Mouse (Mus musculus) v-Abl transformed pro-B cells (cell line): Measurements from ENCODE around the gene Fam78b.

ENCODE experiments used
- in situ Hi-C, 2 experiments: fragments of 400-800 bp; cut with MboI; formaldehyde crosslinking; loops; one replicate each; pipeline ENCODE4 v1.15.1; 2025; ENCODE audit not compliant: unreplicated experiment in 2 of 2

The Fam78b gene

DNA sequence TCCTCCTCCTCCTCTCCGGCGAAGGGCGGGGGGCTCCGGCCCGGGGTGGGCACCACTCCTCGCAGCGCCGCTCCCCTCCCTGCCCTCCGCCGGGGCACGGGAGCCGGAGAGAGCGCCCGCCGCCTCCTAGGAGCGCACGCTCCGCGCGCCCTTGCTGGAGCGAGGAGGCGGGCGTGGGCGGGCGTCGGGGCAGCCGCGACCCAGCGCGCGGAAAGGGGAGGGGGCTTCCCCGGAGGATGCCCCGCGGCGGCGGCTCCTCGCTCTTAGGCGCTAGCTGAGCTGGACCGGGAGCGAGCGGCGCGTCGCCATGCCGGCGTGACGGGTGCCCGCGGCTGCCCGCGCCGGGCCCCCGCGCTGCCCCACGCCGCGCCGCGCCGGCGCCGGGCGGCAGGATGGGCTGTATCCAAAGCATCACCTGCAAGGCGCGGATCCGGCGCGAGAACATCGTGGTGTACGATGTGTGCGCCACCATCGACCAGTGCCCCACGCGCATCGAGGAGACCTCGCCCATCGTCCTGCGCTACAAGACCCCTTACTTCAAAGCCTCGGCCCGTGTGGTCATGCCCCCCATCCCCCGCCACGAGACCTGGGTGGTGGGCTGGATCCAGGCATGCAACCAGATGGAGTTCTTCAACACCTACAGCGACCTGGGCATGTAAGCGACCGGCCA lies at the start of gene Fam78b:
Fam78b (plus strand) TSS at position 244 of the 670 bp plus-strand sequence.
- in situ Hi-C loops, result loop anchor here (25.0 kb wide), 2 partner anchors 211 to 336 kb away; partner anchors contain the start of gene Aldh9a1 (in 2 of the 2)

DNA sequence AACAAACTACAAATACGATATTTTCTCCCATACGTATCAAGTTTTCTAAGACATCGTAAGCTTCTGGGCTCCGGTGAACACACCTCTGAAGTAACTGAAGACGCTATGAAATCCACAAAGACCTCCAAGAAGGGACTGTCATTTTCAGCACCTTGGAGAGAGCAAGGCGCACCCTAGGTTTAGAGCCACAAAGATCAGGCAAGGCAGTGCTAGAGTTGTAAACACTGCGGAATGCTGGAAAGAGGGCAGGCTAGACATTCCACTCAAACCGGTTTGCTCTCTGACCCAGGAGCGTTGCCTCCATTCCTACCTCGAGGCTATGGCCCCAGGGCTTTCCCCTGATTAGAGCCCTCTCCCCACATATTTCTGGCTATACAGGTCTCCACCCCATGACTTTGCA lies 36.7 kb upstream of the Fam78b start:
- in situ Hi-C loops, result no loop called here

DNA sequence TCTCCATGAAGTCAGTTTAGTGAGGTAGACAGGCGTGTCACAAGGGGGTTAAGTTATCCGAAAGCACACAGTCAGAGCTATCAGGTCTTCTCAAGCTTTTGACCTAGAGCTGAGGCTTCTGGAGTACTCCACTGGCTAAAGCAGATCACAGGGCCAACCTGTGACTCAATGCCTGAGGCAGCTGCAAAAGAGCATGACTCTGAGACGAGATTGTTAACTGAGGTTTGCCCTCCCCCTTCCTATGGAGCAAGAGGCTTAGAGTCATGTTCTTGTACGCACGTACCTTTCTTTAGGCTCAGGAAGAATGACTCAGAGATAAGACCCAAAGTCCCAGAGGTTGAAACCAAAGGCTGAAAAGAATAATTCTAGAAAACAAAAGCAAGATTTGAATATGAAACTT lies 32.9 kb upstream of the Fam78b start:
- in situ Hi-C loops, result no loop called here

DNA sequence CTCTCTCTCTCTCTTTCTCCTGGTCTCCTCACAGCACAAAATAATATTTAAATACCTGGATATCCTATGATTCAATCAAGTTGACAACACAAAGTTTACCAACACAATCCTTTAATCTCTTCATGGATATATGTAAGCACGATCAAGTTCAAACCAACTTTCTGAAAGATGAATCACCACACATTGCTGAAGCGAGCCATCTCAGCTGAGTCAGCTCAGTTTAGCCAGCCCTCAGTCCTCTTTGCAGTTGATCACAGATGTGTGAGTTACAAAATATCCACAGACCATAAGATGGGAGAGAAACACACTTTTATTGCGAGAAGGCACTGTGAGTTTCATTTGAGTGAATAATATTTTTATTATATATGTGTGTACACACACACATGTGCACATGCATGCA lies 27.5 kb upstream of the Fam78b start:
- in situ Hi-C loops, result no loop called here

DNA sequence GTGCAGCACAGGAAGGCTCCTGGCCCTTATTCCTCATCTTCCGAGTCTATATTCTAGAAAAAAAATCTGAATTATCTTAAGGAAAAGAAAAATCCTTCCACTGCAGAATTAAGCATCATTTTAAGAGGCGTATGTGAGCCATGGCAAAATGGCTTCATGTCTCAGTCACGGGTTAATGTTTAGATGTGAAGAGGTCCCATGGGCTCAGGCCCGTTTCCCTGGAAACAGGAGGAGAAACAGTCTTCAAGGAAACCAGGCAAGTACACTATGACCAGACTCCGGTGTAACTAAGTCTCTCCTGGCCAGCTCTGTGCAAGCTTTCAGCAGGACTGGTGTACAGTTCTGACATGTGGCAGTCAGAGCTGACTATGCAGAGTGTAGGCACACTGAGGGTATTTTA lies 22.6 kb upstream of the Fam78b start:
- in situ Hi-C loops, result no loop called here

DNA sequence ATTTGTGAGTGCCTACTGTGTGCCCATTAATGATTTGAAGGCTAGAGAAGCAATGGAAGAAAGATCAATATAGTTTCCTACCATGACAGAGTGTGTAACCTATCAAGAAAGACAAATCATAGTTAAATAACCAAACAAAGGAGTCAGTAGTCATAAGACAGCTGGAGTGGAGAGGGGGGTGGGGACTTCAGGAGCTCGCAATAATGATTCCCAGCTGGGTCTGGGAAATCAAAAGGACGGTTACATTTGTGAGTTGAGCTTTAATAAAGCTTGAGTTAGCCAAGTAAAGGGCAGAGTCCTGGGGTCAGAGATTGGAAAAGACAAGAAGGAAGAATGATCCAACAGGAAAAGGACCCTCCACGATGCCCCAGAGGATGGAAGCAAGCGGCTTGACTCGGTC lies 7.0 kb upstream of the Fam78b start:
- in situ Hi-C loops, result loop anchor here in 1 of 2 experiments (10.0 kb wide), 1 partner anchor 99 kb away; no protein-coding TSS in a partner anchor

DNA sequence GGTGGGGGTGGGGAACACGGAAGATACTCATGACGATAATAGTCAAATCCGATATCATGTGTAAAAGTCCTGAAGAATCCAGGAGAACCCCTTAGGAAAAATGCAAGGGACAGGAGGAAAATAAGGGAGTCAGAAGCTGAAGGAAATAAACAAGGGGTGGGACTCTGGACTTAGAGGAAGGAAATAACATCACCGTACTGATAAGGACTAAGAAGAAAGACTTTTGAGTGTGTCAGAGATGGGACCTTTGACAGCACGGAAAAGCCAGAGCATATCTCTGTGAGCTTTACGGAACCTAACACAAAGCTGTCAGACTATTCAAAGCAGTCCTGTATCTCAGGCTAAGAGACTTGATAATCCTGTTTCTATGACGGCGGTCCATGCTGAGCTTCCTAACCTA lies 5.0 kb upstream of the Fam78b start:
- in situ Hi-C loops, result loop anchor here (5.0 to 10.0 kb wide), 2 partner anchors 101 to 209 kb away; no protein-coding TSS in a partner anchor

DNA sequence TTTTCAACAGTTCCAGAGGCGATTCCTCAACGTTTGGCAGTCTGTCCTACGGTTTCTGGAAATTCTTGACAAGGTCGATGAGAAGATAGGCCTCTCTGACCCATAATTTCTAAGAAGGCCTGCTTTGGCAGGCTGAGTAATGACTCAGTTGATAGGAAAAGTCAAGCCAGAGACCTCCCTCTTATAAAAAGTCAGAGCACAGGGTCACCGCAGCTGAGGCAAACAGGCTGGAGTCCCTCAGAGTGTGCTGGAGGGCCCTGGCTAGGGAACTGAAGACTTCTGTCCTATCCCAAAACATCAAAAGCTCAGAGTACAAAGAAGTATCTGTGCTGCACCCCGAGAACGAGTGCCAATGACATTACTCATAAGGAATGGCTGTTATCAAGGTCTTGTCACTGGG lies 4.4 kb upstream of the Fam78b start:
- in situ Hi-C loops, result loop anchor here (5.0 to 10.0 kb wide), 2 partner anchors 102 to 210 kb away; no protein-coding TSS in a partner anchor

DNA sequence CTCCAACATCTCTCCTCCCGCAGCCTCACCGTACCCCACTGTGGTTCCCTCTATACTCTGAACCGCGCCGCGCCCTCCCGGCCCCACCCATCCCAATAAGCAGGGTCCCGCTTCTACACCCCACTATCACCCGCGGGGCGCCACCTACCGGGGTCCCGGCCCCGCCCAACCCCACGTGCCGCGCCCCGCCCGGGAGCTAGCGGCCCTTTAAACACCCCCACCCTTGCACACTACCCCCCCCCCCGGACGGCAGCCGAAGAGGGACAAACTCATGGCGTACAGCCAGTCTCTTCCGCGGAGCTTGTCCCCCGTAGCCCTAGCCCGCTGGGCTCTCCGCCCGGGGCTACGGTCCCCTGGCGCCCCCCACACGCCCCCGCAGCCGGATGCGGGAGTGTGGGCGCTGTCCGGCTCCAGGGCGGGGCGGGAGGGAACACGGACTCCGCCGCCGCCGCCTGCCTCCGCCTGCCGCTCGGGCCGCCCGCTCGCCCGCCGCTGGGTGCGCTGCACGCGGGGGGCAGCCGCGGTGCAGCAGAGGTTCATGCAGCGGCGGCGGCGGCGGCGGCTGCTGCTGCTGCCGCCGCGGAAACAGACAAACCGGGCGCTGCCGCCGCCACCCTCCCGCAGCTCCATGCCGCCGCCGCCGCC lies 566 bp upstream of the Fam78b start:
- in situ Hi-C loops, result loop anchor here (25.0 kb wide), 2 partner anchors 212 to 337 kb away; partner anchors contain the start of gene Aldh9a1 (in 2 of the 2)

DNA sequence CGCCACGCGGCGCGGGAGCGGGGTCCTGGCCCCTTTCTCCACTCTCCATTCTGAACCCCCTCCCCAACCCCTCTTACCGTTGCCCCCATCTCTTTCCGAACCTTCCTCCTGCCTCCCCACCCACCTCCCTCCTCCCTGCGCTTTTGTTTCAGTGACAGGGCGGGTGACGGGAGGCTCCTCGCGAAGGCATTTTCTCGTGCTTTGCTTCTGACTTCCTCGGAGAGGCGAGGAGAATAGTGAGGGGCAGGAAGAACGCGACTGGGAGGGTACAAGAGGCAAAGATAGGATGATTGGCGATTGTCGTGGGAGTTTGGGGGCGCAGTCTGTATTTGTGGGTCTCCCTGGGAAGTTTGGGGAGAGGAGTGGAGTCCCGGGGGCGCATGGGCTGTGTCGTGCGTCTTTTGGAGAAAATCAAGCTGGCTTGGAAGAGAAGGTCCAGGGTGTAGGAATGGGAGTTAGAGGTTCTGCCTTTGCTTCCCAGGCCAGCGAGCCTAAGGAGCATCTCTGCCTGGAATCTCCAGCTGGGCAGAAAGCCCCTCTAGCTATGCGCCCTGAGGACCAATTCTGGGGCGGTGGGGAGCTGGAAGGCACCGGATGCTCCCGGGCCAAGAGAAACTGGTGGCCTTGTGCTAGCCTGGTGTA lies 748 bp downstream of the Fam78b start:
- in situ Hi-C loops, result loop anchor here (25.0 kb wide), 2 partner anchors 210 to 335 kb away; partner anchors contain the start of gene Aldh9a1 (in 2 of the 2)

DNA sequence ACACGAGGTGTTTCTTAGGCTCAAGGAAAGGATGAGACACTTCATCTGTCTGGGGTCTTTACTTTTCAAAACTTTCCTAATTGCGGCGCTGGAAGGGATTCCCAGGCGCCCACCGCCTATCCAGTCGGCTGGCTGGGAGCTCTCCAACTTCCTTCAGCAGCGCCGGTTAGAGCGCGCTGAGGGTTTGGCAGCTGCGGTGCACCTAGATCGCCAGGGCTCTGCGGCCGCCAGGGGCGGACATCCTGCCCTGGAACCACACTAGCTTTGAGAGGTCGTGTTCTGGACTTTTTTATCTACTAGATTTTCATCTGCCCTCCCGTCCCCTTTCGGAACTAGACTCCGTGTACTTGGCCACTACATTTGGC lies 1.3 kb downstream of the Fam78b start:
- in situ Hi-C loops, result loop anchor here (25.0 kb wide), 2 partner anchors 210 to 335 kb away; partner anchors contain the start of gene Aldh9a1 (in 2 of the 2)

DNA sequence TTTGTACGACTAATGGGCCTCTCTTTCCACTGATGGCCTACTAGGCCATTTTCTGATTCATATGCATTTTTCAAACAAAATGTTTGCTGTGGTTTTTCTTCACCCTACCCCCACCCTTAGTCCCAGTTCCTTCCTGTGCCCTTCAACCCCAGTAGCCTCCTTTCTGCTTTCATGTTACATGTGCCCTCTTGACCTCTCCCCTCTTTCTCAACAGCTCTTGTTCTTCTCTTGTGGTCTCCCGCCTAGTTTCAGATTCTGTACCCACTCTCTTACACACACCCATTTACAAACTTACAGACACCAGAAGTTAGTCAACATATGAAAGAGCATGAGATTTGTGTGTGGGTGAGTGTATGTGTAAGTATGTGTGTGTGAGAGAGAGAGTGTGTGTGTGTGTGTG lies 3.4 kb downstream of the Fam78b start:
- in situ Hi-C loops, result loop anchor here (25.0 kb wide), 2 partner anchors 208 to 333 kb away; partner anchors contain the start of gene Aldh9a1 (in 2 of the 2)

DNA sequence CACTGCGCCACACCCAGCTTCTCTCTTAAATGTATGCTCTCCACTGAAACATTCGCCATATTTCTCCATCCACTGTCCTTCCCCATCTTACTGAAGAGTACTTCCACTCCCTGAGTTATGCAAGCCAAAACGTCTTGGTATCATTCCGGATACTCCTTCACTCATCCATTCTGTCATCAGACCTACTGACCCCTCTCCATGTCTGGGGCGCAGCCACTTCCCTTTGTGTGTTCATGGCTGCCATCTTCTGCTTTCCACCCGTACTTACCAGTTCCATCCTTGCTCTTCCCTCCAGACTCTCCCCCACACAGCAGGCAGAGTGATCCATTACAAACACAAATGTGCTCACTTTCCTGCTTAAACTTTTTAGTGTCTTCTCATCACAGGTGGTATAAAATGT lies 6.1 kb downstream of the Fam78b start:
- in situ Hi-C loops, result loop anchor here (25.0 kb wide), 2 partner anchors 205 to 330 kb away; partner anchors contain the start of gene Aldh9a1 (in 2 of the 2)

DNA sequence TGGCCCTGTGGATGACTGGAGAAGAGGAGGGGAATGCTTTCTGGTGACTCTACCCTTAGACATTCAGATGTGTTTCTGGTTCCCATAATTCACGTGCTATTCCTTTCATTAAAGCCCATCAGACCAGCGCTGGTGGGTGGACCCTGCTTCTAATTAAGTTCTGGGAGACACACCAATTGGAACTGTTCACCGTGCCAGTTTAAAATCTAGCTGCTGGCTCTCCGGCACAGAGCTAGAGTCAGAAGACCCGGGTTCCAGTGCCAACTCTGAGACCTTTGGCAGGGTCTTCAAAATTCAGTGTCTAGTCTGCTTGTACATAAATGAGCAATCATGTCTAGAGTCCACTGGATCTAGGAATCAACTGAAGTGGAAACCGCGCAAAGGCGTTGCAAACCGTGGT lies 9.0 kb downstream of the Fam78b start:
- in situ Hi-C loops, result loop anchor here (25.0 kb wide), 2 partner anchors 202 to 327 kb away; partner anchors contain the start of gene Aldh9a1 (in 2 of the 2)

DNA sequence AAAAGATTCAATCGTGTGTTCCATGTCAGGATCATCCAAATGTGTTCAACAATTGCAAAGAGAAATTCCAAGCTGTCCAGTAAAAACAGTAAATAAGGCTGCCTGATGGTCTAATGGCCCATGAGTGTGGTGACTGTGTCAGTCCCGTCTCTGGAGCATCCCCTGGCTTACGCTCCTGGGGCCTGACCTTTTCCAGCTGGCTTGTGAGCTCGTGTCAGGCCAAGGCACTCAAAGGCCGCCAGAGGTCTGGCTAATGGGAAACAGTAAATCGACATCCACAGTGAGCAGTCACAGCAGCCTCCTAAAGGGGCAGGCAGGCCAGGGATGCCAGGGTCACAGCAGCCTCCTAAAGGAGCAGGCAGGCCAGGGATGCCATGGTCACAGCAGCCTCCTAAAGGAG lies 10.1 kb downstream of the Fam78b start:
- in situ Hi-C loops, result loop anchor here (25.0 kb wide), 2 partner anchors 201 to 326 kb away; partner anchors contain the start of gene Aldh9a1 (in 2 of the 2)

DNA sequence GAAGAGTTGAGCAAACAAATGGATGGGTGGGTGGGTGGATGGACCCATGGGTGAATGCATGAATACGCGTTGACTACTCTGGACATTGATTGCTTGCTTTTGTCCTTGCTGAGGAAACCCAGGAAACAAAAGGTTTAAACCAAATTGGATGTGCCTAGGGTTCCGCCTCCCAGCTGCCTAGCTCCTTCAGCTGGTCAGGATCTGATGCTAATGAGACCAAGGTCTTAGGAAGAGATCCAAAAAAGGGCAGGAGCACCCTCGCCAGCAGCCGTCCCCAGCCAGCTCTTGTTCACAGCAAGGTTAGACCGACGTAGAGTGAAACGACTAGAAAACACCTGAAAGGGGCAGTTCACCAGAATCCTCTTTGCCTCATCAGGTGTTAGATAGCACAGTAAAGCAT lies 11.4 kb downstream of the Fam78b start:
- in situ Hi-C loops, result loop anchor here (25.0 kb wide), 2 partner anchors 200 to 325 kb away; partner anchors contain the start of gene Aldh9a1 (in 2 of the 2)

DNA sequence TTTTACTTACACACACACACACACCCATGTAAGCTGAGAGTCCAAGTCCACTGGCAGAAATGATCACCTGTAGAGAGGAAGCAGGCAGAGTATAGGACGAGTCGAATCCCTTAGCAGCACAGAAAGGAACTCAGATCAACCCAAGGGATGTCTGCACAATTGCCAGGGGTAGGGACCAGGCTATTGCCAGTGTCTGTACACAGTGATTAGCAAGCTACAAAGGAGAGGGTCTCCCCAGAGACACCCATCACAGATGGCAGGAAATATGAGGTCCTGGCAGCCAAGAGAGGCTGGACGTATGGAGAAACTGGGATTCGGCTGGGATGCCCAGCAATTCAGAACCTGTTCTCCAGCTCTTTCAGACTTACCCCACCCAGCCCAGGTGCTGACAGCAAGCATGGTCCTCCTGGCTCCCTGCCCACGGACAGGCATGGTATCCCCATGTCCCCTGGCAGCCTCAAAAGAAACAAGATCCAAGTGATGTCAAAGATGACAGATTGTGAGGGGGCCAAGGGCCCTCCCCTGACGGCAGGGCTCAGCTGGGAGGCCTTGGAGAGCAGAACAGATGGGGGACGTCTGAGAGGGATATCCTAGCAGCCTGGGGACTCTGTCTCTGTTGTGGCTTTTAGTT lies 12.1 kb downstream of the Fam78b start:
- in situ Hi-C loops, result loop anchor here (25.0 kb wide), 2 partner anchors 199 to 324 kb away; partner anchors contain the start of gene Aldh9a1 (in 2 of the 2)

DNA sequence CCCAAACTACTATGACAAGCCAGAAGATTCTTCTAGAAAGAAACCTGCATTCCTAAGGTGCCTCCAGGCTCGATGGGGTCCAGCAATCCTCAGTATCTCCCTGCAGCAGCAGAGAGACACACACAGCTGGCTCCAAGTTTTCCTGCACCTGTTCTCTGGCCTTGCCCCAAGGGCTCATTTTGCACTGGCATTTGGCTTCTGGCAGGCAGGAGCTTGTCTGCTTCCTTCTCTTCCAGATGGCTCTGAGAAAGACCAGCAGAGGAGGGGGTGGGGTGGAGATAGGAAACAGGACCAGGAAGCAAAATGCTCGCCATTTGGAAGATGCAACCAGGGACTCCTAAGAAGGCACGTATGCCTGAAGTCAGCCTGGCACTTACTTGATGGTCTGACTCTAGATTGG lies 15.1 kb downstream of the Fam78b start:
- in situ Hi-C loops, result loop anchor here (5.0 to 25.0 kb wide), 3 partner anchors 191 to 321 kb away; partner anchors contain the start of gene Aldh9a1 (in 2 of the 2)

DNA sequence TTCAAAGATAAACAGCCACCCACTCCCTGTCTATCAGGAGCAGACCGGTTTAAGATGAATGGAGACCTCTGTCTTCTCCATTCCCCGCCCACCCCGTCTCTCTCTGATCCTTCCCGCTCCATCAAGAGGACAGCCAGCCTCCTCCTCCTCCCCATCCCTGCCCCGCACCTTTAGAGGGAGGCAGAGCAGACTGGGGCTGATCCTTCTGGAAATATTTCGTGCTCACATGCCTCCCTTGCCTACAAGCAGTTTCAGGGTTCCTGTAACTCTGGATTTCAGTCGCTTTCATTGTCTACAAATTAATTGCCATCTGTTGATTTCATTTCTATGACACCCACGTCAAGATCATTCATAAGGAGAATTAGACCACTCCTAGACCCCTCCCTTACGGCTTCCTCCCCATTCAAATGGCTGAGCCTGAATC lies 20.8 kb downstream of the Fam78b start:
- in situ Hi-C loops, result loop anchor here (25.0 kb wide), 2 partner anchors 190 to 315 kb away; partner anchors contain the start of gene Aldh9a1 (in 2 of the 2)
